In genomic region chr8:92161002-92161401, GRCm38 (mm10) we compare ENCODE assay signal across 17 mouse cellular contexts.
DNase-seq lines count a peak whose midpoint lies in the region; ATAC-seq and TF ChIP-seq lines count a peak whose summit lies in the region.
"Had no signal": no experiment of that assay in that cellular context is flagged by ENCODE, and none has a peak within 500 bp of the region (broad histone marks: within the 10 kb centered on the region; RNA-seq: fewer than 3 reads in every experiment).

No protein-coding gene starts in this region.

- H3K9ac ChIP-seq in forebrain, embryonic 14.5 days (ENCODE audit: low read length) = no peak overlapping the region
- no peak overlapping the region for H3K9ac ChIP-seq in forebrain, embryonic 12.5 days
- H3K9ac ChIP-seq in midbrain, postnatal 0 days (replicated peaks; ENCODE audit: low read length, poor library complexity, severe bottlenecking) = no peak overlapping the region
- H3K9ac ChIP-seq in midbrain, embryonic 15.5 days = no peak overlapping the region
- H3K9ac ChIP-seq in forebrain, embryonic 16.5 days (replicated peaks; ENCODE audit: low read depth, low read length) = no peak overlapping the region
- H3K9ac ChIP-seq: embryonic facial prominence, embryonic 13.5 days; heart, embryonic 12.5 days; hindbrain, embryonic 15.5 days had no signal

- H3K9me3 ChIP-seq in forebrain, embryonic 14.5 days (replicated peaks; ENCODE audit: control insufficient read depth, low read length) = 0 out of 2 replicates have a peak, but pooled peaks cover 2% of the 10 kb centered on the region
- 0 out of 2 replicates have a peak, but pooled peaks cover 9% of the 10 kb centered on the region for H3K9me3 ChIP-seq in forebrain, embryonic 12.5 days
- H3K9me3 ChIP-seq in midbrain, postnatal 0 days (ENCODE audit: low read length) = no peaks in the 10 kb centered on the region
- no peaks in the 10 kb centered on the region for H3K9me3 ChIP-seq in midbrain, embryonic 15.5 days
- peaks cover 2% of the 10 kb centered on the region; the same call in 1 of the 2 replicates for H3K9me3 ChIP-seq in forebrain, embryonic 16.5 days (ENCODE audit: control insufficient read depth, low read length)
- H3K9me3 ChIP-seq: embryonic facial prominence, embryonic 13.5 days; hindbrain, embryonic 15.5 days had no signal

- peaks cover 3% of the 10 kb centered on the region; the same call in 1 of the 2 replicates for H3K4me1 ChIP-seq in forebrain, embryonic 14.5 days (ENCODE audit: control insufficient read depth, insufficient read depth, low read length)
- H3K4me1 ChIP-seq in forebrain, embryonic 12.5 days = peaks cover 10% of the 10 kb centered on the region
- H3K4me1 ChIP-seq in midbrain, postnatal 0 days (ENCODE audit: insufficient read depth, low read length) = no peaks in the 10 kb centered on the region; the same call in 1 of the 2 replicates
- peaks cover 3% of the 10 kb centered on the region; the same call in 1 of the 2 replicates for H3K4me1 ChIP-seq in midbrain, embryonic 15.5 days
- H3K4me1 ChIP-seq in forebrain, embryonic 16.5 days (replicated peaks; ENCODE audit: control insufficient read depth, insufficient read depth, low read length) = peaks cover 12% of the 10 kb centered on the region

- DNase-seq in forebrain, embryonic 14.5 days (ENCODE audit: low spot score) = peak; percentile 78
- peak; percentile 26 for DNase-seq in midbrain, postnatal 0 days (ENCODE audit: low spot score)
- no peak for DNase-seq in frontal cortex, postnatal 10 days (ENCODE audit: low spot score in 2 of 2)
- DNase-seq: adrenal gland, postnatal 10 days; cerebellum, adult 18-20 months; gastrocnemius, postnatal 25 days; kidney, adult 8-10 months had no signal

- WGBS in forebrain, embryonic 14.5 days = 36% methylated on average over 2 of the region's 2 CpGs
- WGBS in forebrain, embryonic 12.5 days = 63% methylated on average over 2 of the region's 2 CpGs
- WGBS in midbrain, postnatal 0 days = 35% methylated on average over 2 of the region's 2 CpGs
- 40% methylated on average over 2 of the region's 2 CpGs for WGBS in midbrain, embryonic 15.5 days
- 12% methylated on average over 2 of the region's 2 CpGs for WGBS in forebrain, embryonic 16.5 days

- peaks cover 36% of the 10 kb centered on the region for H3K27me3 ChIP-seq in forebrain, embryonic 14.5 days (replicated peaks; ENCODE audit: control insufficient read depth, insufficient read depth, low read length)
- peaks cover 92% of the 10 kb centered on the region for H3K27me3 ChIP-seq in forebrain, embryonic 12.5 days
- no peaks in the 10 kb centered on the region; the same call in 1 of the 2 replicates for H3K27me3 ChIP-seq in midbrain, postnatal 0 days (ENCODE audit: insufficient read depth, low read length)
- H3K27me3 ChIP-seq in midbrain, embryonic 15.5 days (replicated peaks) = peaks cover 11% of the 10 kb centered on the region
- peaks cover 36% of the 10 kb centered on the region for H3K27me3 ChIP-seq in forebrain, embryonic 16.5 days (replicated peaks; ENCODE audit: control insufficient read depth, insufficient read depth, low read length)
- H3K27me3 ChIP-seq: heart, embryonic 12.5 days had no signal

- TF ChIP-seq CTCF in midbrain, postnatal 0 days (IDR thresholded peaks at IDR 0.05) = no peak

- H3K36me3 ChIP-seq in forebrain, embryonic 14.5 days (ENCODE audit: control insufficient read depth, insufficient read depth, low read length) = no peaks in the 10 kb centered on the region
- H3K36me3 ChIP-seq in forebrain, embryonic 12.5 days (replicated peaks) = no peaks in the 10 kb centered on the region
- no peaks in the 10 kb centered on the region for H3K36me3 ChIP-seq in midbrain, postnatal 0 days (ENCODE audit: insufficient read depth, low read length)
- H3K36me3 ChIP-seq in midbrain, embryonic 15.5 days (replicated peaks) = no peaks in the 10 kb centered on the region
- H3K36me3 ChIP-seq in forebrain, embryonic 16.5 days (ENCODE audit: control insufficient read depth, insufficient read depth) = no peaks in the 10 kb centered on the region
- H3K36me3 ChIP-seq: embryonic facial prominence, embryonic 13.5 days; G1E; heart, embryonic 12.5 days; hindbrain, embryonic 10.5 days; hindbrain, embryonic 15.5 days had no signal

- H3K4me2 ChIP-seq in forebrain, embryonic 14.5 days (ENCODE audit: low read length) = no peak overlapping the region
- H3K4me2 ChIP-seq in forebrain, embryonic 12.5 days = no peak overlapping the region
- H3K4me2 ChIP-seq in midbrain, postnatal 0 days (ENCODE audit: low read depth, low read length, poor library complexity, severe bottlenecking) = no peak overlapping the region
- H3K4me2 ChIP-seq in midbrain, embryonic 15.5 days = no peak overlapping the region
- no peak overlapping the region for H3K4me2 ChIP-seq in forebrain, embryonic 16.5 days (ENCODE audit: low read length)
- H3K4me2 ChIP-seq: embryonic facial prominence, embryonic 13.5 days; heart, embryonic 12.5 days; hindbrain, embryonic 15.5 days had no signal

- no peak overlapping the region for H3K4me3 ChIP-seq in forebrain, embryonic 14.5 days (ENCODE audit: low read depth, low read length)
- no peak overlapping the region for H3K4me3 ChIP-seq in forebrain, embryonic 12.5 days (replicated peaks)
- H3K4me3 ChIP-seq in midbrain, postnatal 0 days (ENCODE audit: low read depth, low read length) = no peak overlapping the region
- H3K4me3 ChIP-seq in midbrain, embryonic 15.5 days = no peak overlapping the region
- H3K4me3 ChIP-seq in forebrain, embryonic 16.5 days (replicated peaks; ENCODE audit: low read length) = no peak overlapping the region
- H3K4me3 ChIP-seq: embryonic facial prominence, embryonic 13.5 days; heart, embryonic 12.5 days; hindbrain, embryonic 10.5 days; hindbrain, embryonic 15.5 days had no signal

- peak; percentile 42; the same call in 1 of the 2 replicates for ATAC-seq in forebrain, embryonic 14.5 days
- no peak for ATAC-seq in forebrain, embryonic 12.5 days (ENCODE audit: low FRiP score)
- ATAC-seq in midbrain, postnatal 0 days (ENCODE audit: low FRiP score) = no peak
- ATAC-seq in midbrain, embryonic 15.5 days (replicated peaks) = no peak
- ATAC-seq in forebrain, embryonic 16.5 days = peak; percentile 81
- ATAC-seq: inflammation-experienced regulatory T-cells, adult 6 months; intestine, postnatal 0 days had no signal

- no peak overlapping the region for H3K27ac ChIP-seq in forebrain, embryonic 14.5 days (ENCODE audit: low read depth, low read length)
- H3K27ac ChIP-seq in forebrain, embryonic 12.5 days = no peak overlapping the region
- no peak overlapping the region for H3K27ac ChIP-seq in midbrain, postnatal 0 days (ENCODE audit: low read depth, low read length)
- H3K27ac ChIP-seq in midbrain, embryonic 15.5 days = no peak overlapping the region
- peak overlapping the region; percentile 45 for H3K27ac ChIP-seq in forebrain, embryonic 16.5 days (ENCODE audit: low read length)
- H3K27ac ChIP-seq: embryonic facial prominence, embryonic 13.5 days; hindbrain, embryonic 10.5 days; hindbrain, embryonic 15.5 days had no signal

Comparison
In these comparisons a context has a peak if more than half of its experiments do, and no peak if none do; other contexts are left out.
1. ATAC-seq: peak in forebrain, embryonic 14.5 days (single experiment) and forebrain, embryonic 16.5 days (single experiment); none in forebrain, embryonic 12.5 days (single experiment), midbrain, postnatal 0 days (single experiment) and midbrain, embryonic 15.5 days (single experiment).
2. DNase-seq: peak in forebrain, embryonic 14.5 days (single experiment) and midbrain, postnatal 0 days (single experiment); none in frontal cortex, postnatal 10 days (0 of 2).